23 mouse cellular contexts compared by ENCODE assay signal in the genomic region with DNA sequence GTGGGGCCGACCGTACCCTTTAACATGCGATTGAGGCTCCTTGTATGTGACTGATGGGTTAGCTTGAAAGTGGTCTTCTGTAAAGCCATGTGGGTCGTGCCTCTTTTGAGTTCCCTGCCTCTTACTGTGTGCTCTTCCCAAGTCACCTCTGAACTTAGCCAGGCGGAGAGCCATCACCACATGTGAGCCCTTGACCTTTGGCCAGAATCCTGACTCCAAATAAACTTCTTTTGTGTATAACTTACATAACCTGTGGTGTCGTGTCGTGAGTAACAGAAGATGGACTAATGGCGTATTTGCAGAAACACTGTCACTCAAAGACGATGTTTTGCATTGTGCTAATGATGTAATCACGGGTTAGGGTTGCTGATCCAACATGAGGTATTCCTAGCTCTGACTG. TPM values are rescaled to one million over a fixed set of nuclear protein-coding genes. Genes with fewer than 3 reads are reported as not detected.
DNase-seq lines count a peak whose midpoint lies in the region; ATAC-seq and TF ChIP-seq lines count a peak whose summit lies in the region.
"Had no signal": no experiment of that assay in that cellular context is flagged by ENCODE, and none has a peak within 500 bp of the region (broad histone marks: within the 10 kb centered on the region; RNA-seq: fewer than 3 reads in every experiment).

No protein-coding gene starts in this region.

- H3K4me1 ChIP-seq in forebrain, embryonic 11.5 days (replicated peaks; ENCODE audit: control insufficient read depth, insufficient read depth, low read length), result no peaks in the 10 kb centered on the region
- H3K4me1 ChIP-seq in forebrain, embryonic 13.5 days, result no peaks in the 10 kb centered on the region
- 0 out of 2 replicates have a peak, but pooled peaks cover 5% of the 10 kb centered on the region for H3K4me1 ChIP-seq in kidney, embryonic 15.5 days
- peaks cover 4% of the 10 kb centered on the region; the same call in 1 of the 2 replicates for H3K4me1 ChIP-seq in brown adipose tissue, adult 24 weeks (ENCODE audit: control insufficient read depth, insufficient read depth, insufficient read length, low read length)
- H3K4me1 ChIP-seq in liver, embryonic 14.5 days (replicated peaks; ENCODE audit: control insufficient read depth in 2 of 2, insufficient read depth in 2 of 2, low read length in 1 of 2), result no peaks in the 10 kb centered on the region; a peak in 2 of 4 replicates
- H3K4me1 ChIP-seq: hindbrain, embryonic 13.5 days; midbrain, embryonic 12.5 days; neural tube, embryonic 12.5 days had no signal

- H3K27me3 ChIP-seq in forebrain, embryonic 11.5 days (ENCODE audit: control insufficient read depth, insufficient read depth, low read length), result no peaks in the 10 kb centered on the region
- no peaks in the 10 kb centered on the region for H3K27me3 ChIP-seq in forebrain, embryonic 13.5 days
- no peaks in the 10 kb centered on the region for H3K27me3 ChIP-seq in kidney, embryonic 15.5 days
- no peaks in the 10 kb centered on the region for H3K27me3 ChIP-seq in liver, embryonic 14.5 days (ENCODE audit: control insufficient read depth, insufficient read depth, low read length)
- H3K27me3 ChIP-seq: CH12.LX; heart, embryonic 12.5 days; hindbrain, embryonic 13.5 days; liver, embryonic 13.5 days; midbrain, embryonic 12.5 days; neural tube, embryonic 12.5 days had no signal

- ATAC-seq in forebrain, embryonic 11.5 days (replicated peaks; ENCODE audit: low FRiP score), result no peak
- no peak for ATAC-seq in forebrain, embryonic 13.5 days
- ATAC-seq in kidney, embryonic 15.5 days (replicated peaks; ENCODE audit: low FRiP score), result no peak
- ATAC-seq in liver, embryonic 14.5 days (ENCODE audit: insufficient read depth), result peak; percentile 28; the same call in 1 of the 2 replicates
- ATAC-seq: forebrain, postnatal 0 days; inflammation-experienced regulatory T-cells, adult 6 months had no signal

- no peak for TF ChIP-seq CTCF in liver, embryonic 14.5 days (IDR thresholded peaks at IDR 0.05; ENCODE audit: low read depth)

- no peaks in the 10 kb centered on the region for H3K9me3 ChIP-seq in forebrain, embryonic 11.5 days (ENCODE audit: control insufficient read depth, low read length)
- no peaks in the 10 kb centered on the region for H3K9me3 ChIP-seq in forebrain, embryonic 13.5 days (replicated peaks)
- no peaks in the 10 kb centered on the region for H3K9me3 ChIP-seq in kidney, embryonic 15.5 days (replicated peaks)
- H3K9me3 ChIP-seq in liver, embryonic 14.5 days (ENCODE audit: control insufficient read depth, low read length), result no peaks in the 10 kb centered on the region
- H3K9me3 ChIP-seq: heart, embryonic 12.5 days; hindbrain, embryonic 13.5 days; liver, embryonic 13.5 days; midbrain, embryonic 12.5 days; neural tube, embryonic 12.5 days had no signal

- no peak overlapping the region for H3K27ac ChIP-seq in forebrain, embryonic 11.5 days (ENCODE audit: low read depth, low read length)
- no peak overlapping the region for H3K27ac ChIP-seq in forebrain, embryonic 13.5 days
- no peak overlapping the region for H3K27ac ChIP-seq in kidney, embryonic 15.5 days
- peak overlapping the region; percentile 42; the same call in 1 of the 2 replicates for H3K27ac ChIP-seq in brown adipose tissue, adult 24 weeks (replicated peaks; ENCODE audit: low read depth, low read length)
- no peak overlapping the region for H3K27ac ChIP-seq in liver, embryonic 14.5 days
- H3K27ac ChIP-seq: gastrocnemius, adult 2 months; hindbrain, embryonic 13.5 days; layer of hippocampus, adult 2 months; liver, embryonic 13.5 days; midbrain, embryonic 12.5 days; neural tube, embryonic 12.5 days had no signal

- WGBS in forebrain, embryonic 11.5 days, result 81% methylated on average over 10 of the region's 10 CpGs
- 80% methylated on average over 10 of the region's 10 CpGs for WGBS in forebrain, embryonic 13.5 days
- WGBS in kidney, embryonic 15.5 days, result 81% methylated on average over 10 of the region's 10 CpGs
- WGBS in liver, embryonic 14.5 days (ENCODE audit: insufficient replicate concordance), result 57% methylated on average over 10 of the region's 10 CpGs

- H3K4me3 ChIP-seq in forebrain, embryonic 11.5 days (ENCODE audit: low read depth, low read length), result no peak overlapping the region
- no peak overlapping the region for H3K4me3 ChIP-seq in forebrain, embryonic 13.5 days
- H3K4me3 ChIP-seq in kidney, embryonic 15.5 days (replicated peaks), result no peak overlapping the region
- no peak overlapping the region for H3K4me3 ChIP-seq in brown adipose tissue, adult 24 weeks (ENCODE audit: insufficient read depth, low read depth, low read length)
- H3K4me3 ChIP-seq in liver, embryonic 14.5 days (ENCODE audit: insufficient read depth in 1 of 2, low read depth in 2 of 2, low read length in 2 of 2), result no peak overlapping the region
- H3K4me3 ChIP-seq: gastrocnemius, adult 2 months; heart, embryonic 12.5 days; hindbrain, embryonic 13.5 days; layer of hippocampus, adult 2 months; liver, embryonic 13.5 days; midbrain, embryonic 12.5 days; neural tube, embryonic 12.5 days had no signal

- H3K36me3 ChIP-seq in forebrain, embryonic 11.5 days (ENCODE audit: control insufficient read depth, insufficient read depth, low read length), result no peaks in the 10 kb centered on the region
- H3K36me3 ChIP-seq in forebrain, embryonic 13.5 days (ENCODE audit: poor library complexity, severe bottlenecking), result no peaks in the 10 kb centered on the region
- H3K36me3 ChIP-seq in kidney, embryonic 15.5 days, result no peaks in the 10 kb centered on the region
- no peaks in the 10 kb centered on the region for H3K36me3 ChIP-seq in liver, embryonic 14.5 days (replicated peaks; ENCODE audit: control insufficient read depth, insufficient read depth, low read depth)
- H3K36me3 ChIP-seq: heart, embryonic 12.5 days; hindbrain, embryonic 13.5 days; liver, embryonic 13.5 days; midbrain, embryonic 12.5 days; neural tube, embryonic 12.5 days had no signal

- intact Hi-C loops in left cerebral cortex, postnatal 36 days (cut with DNase I), result no loop called here

- no peak overlapping the region for H3K9ac ChIP-seq in forebrain, embryonic 11.5 days (ENCODE audit: low read length)
- no peak overlapping the region for H3K9ac ChIP-seq in forebrain, embryonic 13.5 days
- no peak overlapping the region for H3K9ac ChIP-seq in kidney, embryonic 15.5 days
- H3K9ac ChIP-seq in liver, embryonic 14.5 days (replicated peaks), result no peak overlapping the region
- H3K9ac ChIP-seq: forebrain, postnatal 0 days; heart, embryonic 12.5 days; hindbrain, embryonic 13.5 days; liver, embryonic 13.5 days; midbrain, embryonic 12.5 days; neural tube, embryonic 12.5 days had no signal

- TF ChIP-seq EP300 in liver, embryonic 14.5 days (IDR thresholded peaks at IDR 0.05; ENCODE audit: low read depth), result no peak

- peak; percentile 2 for DNase-seq in forebrain, embryonic 11.5 days (ENCODE audit: low spot score)
- peak; percentile 94 for DNase-seq in kidney, adult 9 months
- no peak for DNase-seq in liver, embryonic 14.5 days (ENCODE audit: low read depth in 3 of 3, low spot score in 3 of 3)
- no peak for DNase-seq in layer of hippocampus, postnatal 25 days (ENCODE audit: extremely low spot score in 1 of 2, low spot score in 1 of 2)
- no peak for DNase-seq in left cerebral cortex, postnatal 36 days (ENCODE audit: low spot score in 2 of 2)
- DNase-seq: cerebellum, adult 2 months; forebrain, postnatal 0 days; gastrocnemius, adult 2 months; heart, postnatal 14 days; left cerebral cortex, postnatal 4 days; liver, embryonic 13.5 days; right cerebral cortex, postnatal 4 days; thymus, adult 2 months had no signal

- no peak overlapping the region for H3K4me2 ChIP-seq in forebrain, embryonic 11.5 days (ENCODE audit: low read depth, low read length, severe bottlenecking)
- H3K4me2 ChIP-seq in forebrain, embryonic 13.5 days, result no peak overlapping the region
- H3K4me2 ChIP-seq in kidney, embryonic 15.5 days, result no peak overlapping the region
- H3K4me2 ChIP-seq in liver, embryonic 14.5 days (ENCODE audit: low read depth), result no peak overlapping the region
- H3K4me2 ChIP-seq: heart, embryonic 12.5 days; hindbrain, embryonic 13.5 days; liver, embryonic 13.5 days; midbrain, embryonic 12.5 days; neural tube, embryonic 12.5 days had no signal

RNA-seq across cellular contexts. Expression of gene Bach1, which starts 22.6 kb away (rescaled TPM):
- polyA plus RNA-seq in forebrain, embryonic 11.5 days (2014; fragmentation: Nextera tagmentation; extraction: Ambion mirVana), result 18.5 and 18.9 TPM in 2 replicates
- polyA plus RNA-seq in forebrain, embryonic 13.5 days (2015; fragmentation: Nextera tagmentation; extraction: Ambion mirVana), result 20.7 and 22.5 TPM in 2 replicates
- 11.0 and 13.6 TPM in 2 replicates for polyA plus RNA-seq in kidney, embryonic 15.5 days (2015; fragmentation: Nextera tagmentation; extraction: Ambion mirVana)
- polyA plus RNA-seq in brown adipose tissue, adult 24 weeks (2012; ENCODE audit: insufficient read depth, insufficient read length, missing spikeins), result 5.9 and 10.1 TPM in 2 replicates
- 4.0 and 5.4 TPM in 2 replicates for polyA plus RNA-seq in liver, embryonic 14.5 days (2012; rRNA removed)
- polyA plus RNA-seq in liver, embryonic 14.5 days (2014; fragmentation: Nextera tagmentation; extraction: Ambion mirVana), result 4.2 and 5.8 TPM in 2 replicates
- total RNA-seq in layer of hippocampus, postnatal 25 days (2021), result 10 to 100 TPM; 11.9 to 12.8 TPM
- total RNA-seq in left cerebral cortex, postnatal 36 days (2021), result 10 to 100 TPM; 12.0 to 12.8 TPM

Comparison
In these comparisons a context has a peak if more than half of its experiments do, and no peak if none do; other contexts are left out.
1. DNase-seq: peak in forebrain, embryonic 11.5 days (single experiment) and kidney, adult 9 months (single experiment); none in liver, embryonic 14.5 days (0 of 3), layer of hippocampus, postnatal 25 days (0 of 2) and left cerebral cortex, postnatal 36 days (0 of 2).